Mouse (Mus musculus): Measurements from ENCODE around the gene Dcaf4.

Gene Dcaf4

GRCm38 (mm10) chr12:83495961-83496282 lies 24.3 kb upstream of the Dcaf4 start:
- DNase-seq (ENCODE audit: low spot score in 2 of 2) = no peak

- no peak for DNase-seq (ENCODE audit: low spot score in 2 of 2)
Observed at GRCm38 (mm10) chr12:83496336-83496735, 23.9 kb upstream of the Dcaf4 start.

DNA sequence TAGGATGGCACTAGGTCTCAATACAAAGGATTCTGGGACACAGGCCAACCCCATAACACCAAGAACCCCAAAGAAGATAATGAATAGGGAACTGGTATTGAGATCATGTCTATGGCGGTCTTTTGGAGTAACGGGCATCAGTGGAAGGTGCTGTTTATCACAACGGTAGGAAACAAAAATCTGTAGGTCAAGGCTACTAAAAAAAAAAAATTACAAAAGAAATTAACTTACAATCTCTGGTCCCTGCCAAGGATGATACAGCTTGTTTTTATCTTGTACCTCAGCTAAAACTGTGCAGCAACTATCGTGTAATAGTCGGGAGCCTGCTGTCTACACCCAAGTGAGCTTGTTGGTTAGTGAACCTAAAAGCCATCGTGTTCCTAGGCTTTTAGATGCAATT lies 23.5 kb upstream of the Dcaf4 start:
- DNase-seq (ENCODE audit: low spot score in 2 of 2) = no peak

DNA sequence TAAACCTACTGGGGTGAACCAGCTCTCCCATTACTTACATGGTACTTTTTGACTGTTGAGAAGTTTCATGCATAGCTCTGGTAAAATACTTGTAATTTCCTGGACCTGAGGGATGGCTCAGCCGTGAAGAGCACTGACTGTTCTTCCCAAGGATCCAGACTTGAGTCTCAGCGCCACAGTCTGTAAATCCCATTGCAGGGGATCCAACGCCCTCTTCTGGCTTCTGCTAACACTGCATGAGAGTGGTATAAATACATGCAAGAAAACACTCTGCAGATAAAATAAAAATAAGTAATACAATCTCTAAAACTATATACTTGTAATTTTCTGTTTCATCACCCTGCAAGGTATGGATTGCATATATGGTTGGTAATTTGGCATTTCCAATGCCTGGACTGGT lies 22.3 kb upstream of the Dcaf4 start:
- no peak for DNase-seq (ENCODE audit: low spot score in 2 of 2)

GRCm38 (mm10) chr12:83499256-83499655 lies 21.0 kb upstream of the Dcaf4 start:
- no peak for DNase-seq (ENCODE audit: low spot score in 2 of 2)

GRCm38 (mm10) chr12:83502190-83502589 lies 18.1 kb upstream of the Dcaf4 start:
- DNase-seq (ENCODE audit: low spot score in 2 of 2) = peak in 1 of 2 experiments; percentile 38

DNA sequence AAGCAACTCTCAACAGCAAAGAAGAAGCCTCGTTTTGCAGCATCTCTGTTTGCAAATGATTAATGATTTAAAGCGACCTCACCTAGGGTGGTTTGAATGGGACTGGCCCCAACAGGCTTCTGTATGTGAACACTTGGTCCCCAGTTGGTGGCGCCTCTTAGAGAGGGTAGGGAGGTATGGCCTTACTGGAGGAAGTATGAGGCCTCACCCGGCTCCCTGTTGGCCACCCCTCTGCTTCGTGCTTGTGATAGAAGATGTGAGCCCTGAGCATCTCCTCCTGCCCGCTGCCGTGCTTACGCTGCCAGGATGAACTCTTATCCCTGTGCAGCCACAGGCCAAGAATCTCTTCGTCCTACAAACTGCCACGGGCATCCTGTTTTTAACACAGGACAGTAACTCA lies 13.7 kb upstream of the Dcaf4 start:
- DNase-seq (ENCODE audit: low spot score in 2 of 2) = no peak

GRCm38 (mm10) chr12:83510586-83510985 lies 9.7 kb upstream of the Dcaf4 start:
- DNase-seq (ENCODE audit: low spot score in 2 of 2) = no peak

GRCm38 (mm10) chr12:83512783-83513182 lies 7.5 kb upstream of the Dcaf4 start:
- no peak for DNase-seq (ENCODE audit: low spot score in 2 of 2)

GRCm38 (mm10) chr12:83513185-83513584 lies 7.1 kb upstream of the Dcaf4 start:
- no peak for DNase-seq (ENCODE audit: low spot score in 2 of 2)

GRCm38 (mm10) chr12:83514216-83514615 lies 6.0 kb upstream of the Dcaf4 start:
- no peak for DNase-seq (ENCODE audit: low spot score in 2 of 2)

- no peak for DNase-seq (ENCODE audit: low spot score in 2 of 2)
Observed at GRCm38 (mm10) chr12:83517580-83517979, 2.7 kb upstream of the Dcaf4 start.

DNA sequence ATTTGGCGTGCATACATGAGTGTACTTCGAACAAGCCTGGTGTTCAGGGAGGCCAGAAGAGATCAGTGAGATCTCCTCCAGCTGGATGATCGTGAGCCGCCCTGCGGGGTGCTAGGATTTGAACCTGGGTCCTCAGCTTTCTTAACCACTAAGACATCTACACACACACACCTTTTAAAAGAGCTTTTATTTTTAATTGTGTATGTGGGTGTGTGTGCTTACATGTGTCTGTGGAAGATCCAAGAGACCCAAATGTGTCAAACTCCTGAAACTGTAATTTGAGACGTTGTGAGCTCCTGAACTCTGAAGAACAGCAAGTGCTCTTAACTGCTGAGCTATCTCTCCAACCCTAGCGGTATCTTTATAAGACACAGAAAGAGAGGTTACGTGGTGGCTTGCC lies 817 bp downstream of the Dcaf4 start:
- no peak for DNase-seq (ENCODE audit: low spot score in 2 of 2)

DNA sequence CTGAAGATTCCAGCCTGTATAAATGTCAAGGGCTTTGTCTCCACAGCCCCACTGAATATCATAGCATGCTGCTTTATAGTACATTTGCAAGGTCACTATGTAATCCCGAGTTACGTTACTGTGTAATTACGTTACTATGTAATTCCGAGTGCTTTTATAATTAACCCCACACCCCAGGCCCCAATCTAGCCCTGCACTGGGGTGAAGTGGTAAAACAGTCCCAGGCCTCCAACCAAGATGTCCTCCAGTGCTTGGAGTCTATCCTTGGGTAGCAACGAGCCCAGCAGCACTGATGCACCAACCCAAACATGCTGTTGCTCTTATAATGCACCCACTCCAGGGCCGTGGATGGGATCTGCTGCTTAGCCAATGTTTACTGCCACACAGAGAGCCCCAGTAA lies 2.8 kb downstream of the Dcaf4 start:
- no peak for DNase-seq (ENCODE audit: low spot score in 2 of 2)

DNA sequence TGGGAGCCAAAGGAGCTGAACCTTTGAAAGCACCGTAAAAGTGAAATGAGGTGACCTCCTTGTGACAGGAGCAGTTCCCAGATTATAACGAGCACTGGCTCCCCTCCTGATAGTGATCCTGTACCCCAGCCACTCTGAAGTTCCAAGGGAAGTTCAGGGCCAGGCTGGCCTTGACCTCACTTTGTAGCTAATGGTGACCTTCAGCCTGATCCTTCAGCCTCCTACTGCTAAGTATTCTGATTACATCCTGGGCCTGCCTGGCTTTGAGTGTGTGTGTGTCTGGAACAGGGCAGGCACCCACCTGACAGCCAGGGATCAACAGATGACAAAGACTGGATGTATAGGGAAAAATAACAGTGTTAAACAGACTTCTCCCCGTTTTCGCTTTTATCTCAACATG lies 3.6 kb downstream of the Dcaf4 start:
- DNase-seq (ENCODE audit: low spot score in 2 of 2) = no peak

- no peak for DNase-seq (ENCODE audit: low spot score in 2 of 2)
Observed at GRCm38 (mm10) chr12:83524329-83524728, 4.1 kb downstream of the Dcaf4 start.

DNA sequence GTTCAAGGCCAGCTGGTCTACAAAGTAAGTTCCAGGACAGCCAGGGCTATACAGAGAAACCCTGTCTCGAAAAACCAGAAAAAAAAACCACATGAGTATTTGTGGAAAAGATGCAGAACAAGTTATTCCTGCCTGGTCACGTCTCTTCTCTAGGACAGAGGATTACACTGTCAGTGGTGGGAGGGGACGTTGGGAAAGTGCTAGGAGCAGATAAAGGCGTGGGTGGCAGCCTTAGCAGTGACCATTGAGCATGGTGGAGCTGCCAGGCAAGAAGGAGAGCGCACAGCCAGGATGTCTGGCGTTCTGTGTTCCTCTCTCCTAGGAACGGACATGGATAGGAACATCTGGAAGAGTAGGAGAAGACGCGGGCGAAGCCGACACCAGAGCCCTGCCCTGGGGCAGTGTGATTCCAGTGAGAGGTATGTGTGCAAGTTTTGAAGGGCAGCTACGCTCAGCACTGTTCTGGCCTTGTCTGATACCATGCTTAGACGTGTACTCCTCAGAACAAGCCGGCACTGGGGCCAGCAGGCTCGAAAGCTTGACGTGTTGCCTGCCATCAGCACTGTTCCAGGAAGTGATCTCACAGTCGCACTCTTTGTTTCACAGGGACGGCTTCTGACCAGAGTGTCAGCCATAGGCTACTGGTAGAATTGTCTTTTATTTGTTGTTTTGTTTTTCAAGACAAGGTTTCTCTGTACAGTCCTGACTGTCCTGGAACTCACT lies 5.7 kb downstream of the Dcaf4 start:
- DNase-seq (ENCODE audit: low spot score in 2 of 2) = no peak

- no peak for DNase-seq (ENCODE audit: low spot score in 2 of 2)
Observed at GRCm38 (mm10) chr12:83527816-83528215, 7.5 kb downstream of the Dcaf4 start.

DNA sequence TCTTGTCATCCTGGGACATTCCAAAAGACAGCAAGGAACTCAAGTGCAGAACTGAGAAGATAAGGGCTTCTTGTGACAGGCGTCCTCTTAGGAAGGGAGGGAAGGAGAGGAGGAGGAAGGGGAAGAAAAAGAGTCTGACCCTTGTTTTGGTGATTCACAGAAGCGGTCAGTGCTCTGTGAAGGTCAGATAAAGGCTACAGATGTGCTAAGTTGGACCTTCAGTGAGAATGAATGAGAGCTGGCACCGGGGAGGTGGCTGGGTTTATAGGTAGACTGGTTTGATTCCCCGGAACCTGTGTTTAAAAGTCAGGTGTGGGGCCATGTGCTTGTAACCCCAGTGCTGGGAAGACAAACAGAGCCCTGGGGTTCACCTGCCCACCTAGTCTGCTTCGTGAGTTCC lies 8.4 kb downstream of the Dcaf4 start:
- DNase-seq (ENCODE audit: low spot score in 2 of 2) = no peak

GRCm38 (mm10) chr12:83531992-83532391 lies 11.7 kb downstream of the Dcaf4 start:
- DNase-seq (ENCODE audit: low spot score in 2 of 2) = no peak

DNA sequence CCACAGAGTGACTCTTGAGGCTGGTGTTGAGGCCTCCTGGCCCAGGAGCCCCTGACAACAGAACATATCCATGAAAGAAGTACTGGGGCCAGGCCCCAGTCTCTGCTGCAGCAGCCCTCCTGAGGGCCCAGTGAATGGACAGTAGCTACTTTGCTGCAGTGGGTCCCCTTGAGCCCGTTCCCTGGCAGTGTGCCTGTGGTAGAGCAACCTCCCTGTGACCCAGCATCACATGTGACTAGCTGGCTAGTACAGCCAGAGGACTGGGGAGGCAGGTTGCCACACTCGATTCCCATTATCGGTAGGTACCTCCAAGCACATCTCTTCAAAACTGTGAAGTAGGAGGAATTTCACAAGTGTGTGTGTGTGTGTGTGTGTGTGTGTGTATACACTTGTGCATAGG lies 12.7 kb downstream of the Dcaf4 start:
- no peak for DNase-seq (ENCODE audit: low spot score in 2 of 2)

DNA sequence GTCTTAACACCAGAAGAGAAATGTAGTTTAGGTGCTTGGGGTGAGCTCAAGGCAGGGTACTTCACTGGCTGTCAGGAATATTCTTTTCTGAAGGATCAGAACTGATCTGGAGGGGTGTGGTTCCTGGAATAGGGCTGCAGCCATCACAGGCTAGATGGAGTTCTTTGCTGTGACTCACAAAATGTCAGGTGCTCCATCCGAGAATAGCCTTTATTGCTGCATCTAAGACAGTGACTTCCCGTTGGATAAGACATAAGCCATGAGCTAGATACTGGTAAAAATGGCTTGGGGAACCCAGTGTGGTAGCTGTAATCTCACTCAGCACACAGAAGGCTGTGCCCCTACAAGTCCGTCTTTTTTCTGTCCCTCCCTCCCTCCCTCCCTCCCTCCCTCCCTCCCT lies 13.9 kb downstream of the Dcaf4 start:
- no peak for DNase-seq (ENCODE audit: low spot score in 2 of 2)

GRCm38 (mm10) chr12:83535428-83535827 lies 15.2 kb downstream of the Dcaf4 start:
- DNase-seq (ENCODE audit: low spot score in 2 of 2) = no peak

GRCm38 (mm10) chr12:83536039-83536438 lies 15.8 kb downstream of the Dcaf4 start:
- DNase-seq (ENCODE audit: low spot score in 2 of 2) = no peak
